Mouse (Mus musculus) heart, adult 11 months (tissue): ENCODE data around the gene Eya2.
A peak's percentile ranks its signal among the peaks of the same experiment; 100 is the strongest.

ENCODE experiments used
- DNase-seq: peaks from one replicate; pipeline ENCODE4 v3.0.0; 2022

The Eya2 gene

GRCm38 (mm10) chr2:165595676-165596070 lies 841 bp downstream of the Eya2 start:
- peak; percentile 87 for DNase-seq

GRCm38 (mm10) chr2:165596141-165596540 lies 1.3 kb downstream of the Eya2 start:
- DNase-seq: peak; percentile 87

GRCm38 (mm10) chr2:165597536-165597935 lies 2.7 kb downstream of the Eya2 start:
- DNase-seq: no peak

- DNase-seq: no peak
These were observed 3.3 kb downstream of the Eya2 start for GRCm38 (mm10) chr2:165598139-165598538.

GRCm38 (mm10) chr2:165599566-165599965 lies 4.7 kb downstream of the Eya2 start:
- no peak for DNase-seq

- no peak for DNase-seq
These were observed 6.1 kb downstream of the Eya2 start for GRCm38 (mm10) chr2:165600926-165601325.

GRCm38 (mm10) chr2:165601605-165602004 lies 6.8 kb downstream of the Eya2 start:
- DNase-seq: no peak

- DNase-seq: no peak
These were observed 8.9 kb downstream of the Eya2 start for GRCm38 (mm10) chr2:165603775-165604174.

- peak; percentile 93 for DNase-seq
These were observed 16.9 kb downstream of the Eya2 start for GRCm38 (mm10) chr2:165611551-165612253.

GRCm38 (mm10) chr2:165613741-165614339 lies 19.0 kb downstream of the Eya2 start:
- peak; percentile 99 for DNase-seq

GRCm38 (mm10) chr2:165621488-165621887 lies 26.7 kb downstream of the Eya2 start:
- DNase-seq: no peak

GRCm38 (mm10) chr2:165622596-165622995 lies 27.8 kb downstream of the Eya2 start:
- no peak for DNase-seq

- DNase-seq: no peak
These were observed 32.0 kb downstream of the Eya2 start for GRCm38 (mm10) chr2:165626826-165627225.

GRCm38 (mm10) chr2:165627974-165628373 lies 33.1 kb downstream of the Eya2 start:
- DNase-seq: no peak

GRCm38 (mm10) chr2:165629900-165630299 lies 35.1 kb downstream of the Eya2 start:
- DNase-seq: peak; percentile 82

- DNase-seq: no peak
These were observed 38.4 kb downstream of the Eya2 start for GRCm38 (mm10) chr2:165633011-165633785.

- no peak for DNase-seq
These were observed 39.6 kb downstream of the Eya2 start for GRCm38 (mm10) chr2:165634481-165634880.

- DNase-seq: no peak
These were observed 44.4 kb downstream of the Eya2 start for GRCm38 (mm10) chr2:165639075-165639755.

- DNase-seq: no peak
These were observed 47.2 kb downstream of the Eya2 start for GRCm38 (mm10) chr2:165641909-165642505.

GRCm38 (mm10) chr2:165643596-165643995 lies 48.8 kb downstream of the Eya2 start:
- DNase-seq: no peak

- DNase-seq: no peak
These were observed 49.2 kb downstream of the Eya2 start for GRCm38 (mm10) chr2:165644057-165644456.

GRCm38 (mm10) chr2:165651031-165651430 lies 56.2 kb downstream of the Eya2 start:
- DNase-seq: peak; percentile 67

GRCm38 (mm10) chr2:165652281-165652680 lies 57.4 kb downstream of the Eya2 start:
- peak; percentile 80 for DNase-seq
